Mouse (Mus musculus) bone marrow macrophage, adult 2 months (primary cell): ENCODE measurements around the gene Reep6. TPM values are rescaled to one million over a fixed set of nuclear protein-coding genes. Genes with fewer than 3 reads are reported as not detected.

Experiments
- H3K27ac ChIP-seq: 2 replicates; pipeline ENCODE4 v1.5.1; 2012; ENCODE audit warnings: low read depth, low read length; ENCODE audit not compliant: insufficient read depth
- H3K4me1 ChIP-seq: 2 replicates; pipeline ENCODE4 v1.6.1; 2012; ENCODE audit warnings: low read length; ENCODE audit not compliant: control insufficient read depth, insufficient read depth
- H3K4me3 ChIP-seq: 2 replicates; pipeline ENCODE4 v1.5.1; 2012; ENCODE audit warnings: mild to moderate bottlenecking, low read length, moderate library complexity; ENCODE audit not compliant: insufficient read depth
- CTCF ChIP-seq: IDR thresholded peaks from 2 replicates; pipeline ENCODE4 v1.5.1; 2012; ENCODE audit warnings: low read depth, mild to moderate bottlenecking, low read length, moderate library complexity
- POLR2A ChIP-seq: IDR thresholded peaks from 2 replicates; pipeline ENCODE4 v1.6.1; 2012; ENCODE audit warnings: mild to moderate bottlenecking, low read depth, low read length, borderline replicate concordance
- polyA plus RNA-seq: library from polyadenylated mRNA; stranded (reverse); fragments of >200 nt; gene quantifications from 2 replicates; pipeline ENCODE4 v1.2.4, GENCODE M21; 2012; ENCODE audit not compliant: missing spikeins, insufficient read depth, insufficient read length

The Reep6 gene
- polyA plus RNA-seq, 1 experiment, result 1.5 TPM

DNA sequence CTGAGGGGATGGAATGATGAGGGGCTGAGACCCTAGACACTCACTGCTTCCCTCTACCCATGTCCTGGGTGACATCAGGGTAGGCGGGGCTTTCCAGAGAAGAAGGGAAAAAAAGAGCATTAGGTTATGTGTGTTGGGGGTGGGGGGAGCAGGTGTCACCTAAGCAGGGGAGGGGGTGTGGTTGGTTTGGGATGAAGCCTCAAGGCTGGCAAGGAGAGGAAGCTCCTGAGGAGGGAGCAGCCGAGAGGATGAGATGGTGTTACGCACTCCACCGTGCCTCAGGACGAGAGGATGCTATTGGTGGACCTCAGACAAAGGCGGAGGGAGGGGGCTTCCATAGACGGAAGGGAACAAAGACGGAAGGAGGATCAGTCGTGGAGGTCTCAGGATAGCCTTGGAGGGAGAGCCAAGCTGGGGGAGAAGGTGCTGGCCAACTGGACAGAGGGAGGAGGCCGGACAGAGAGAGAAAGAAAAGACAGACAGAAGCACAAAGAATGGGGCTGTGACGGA lies 29.0 kb upstream of the Reep6 start:
- no peak overlapping the region for H3K4me3 ChIP-seq
- TF ChIP-seq CTCF (no peak), POLR2A (no peak)
- H3K4me1 ChIP-seq, result no peaks in the 10 kb centered on the region
- no peak overlapping the region for H3K27ac ChIP-seq

DNA sequence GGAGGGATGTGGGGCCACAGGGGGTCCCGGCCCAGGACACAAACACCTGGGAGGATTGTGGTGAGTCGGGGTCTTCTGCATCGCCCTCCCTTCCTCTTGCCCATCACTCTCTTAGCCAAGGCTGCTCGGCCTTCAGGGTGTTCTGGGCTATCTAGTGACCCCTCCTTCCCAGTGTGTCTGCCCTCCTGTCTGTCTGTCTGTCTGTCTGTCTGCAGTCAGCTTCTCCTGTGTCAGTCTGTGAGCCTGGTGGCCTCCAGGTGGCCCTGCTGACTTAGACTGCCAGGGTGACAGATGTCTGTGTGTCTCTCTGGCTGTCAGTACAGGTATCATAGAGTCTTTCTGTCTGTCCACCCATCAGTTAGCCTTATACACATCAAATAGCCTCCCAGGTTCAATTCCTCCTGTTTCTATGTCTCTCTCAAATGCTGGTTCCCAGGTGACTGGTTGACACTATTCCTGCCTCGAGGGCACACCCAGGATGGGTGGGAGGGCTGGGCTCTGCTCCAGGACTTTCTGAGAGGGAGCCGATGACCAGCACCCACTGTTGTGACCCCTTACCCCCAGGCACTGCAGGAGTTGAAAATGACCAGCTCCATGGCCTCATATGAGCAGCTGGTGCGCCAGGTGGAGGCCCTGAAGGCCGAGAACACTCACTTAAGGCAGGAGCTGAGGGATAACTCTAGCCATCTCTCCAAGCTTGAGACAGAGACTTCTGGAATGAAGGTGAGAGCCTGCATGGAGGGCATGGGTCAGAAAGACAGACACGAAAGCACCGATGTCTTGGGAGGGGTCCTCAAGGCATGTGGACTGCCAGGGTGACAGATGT lies 28.3 kb upstream of the Reep6 start:
- H3K27ac ChIP-seq, result no peak overlapping the region
- TF ChIP-seq CTCF (no peak), POLR2A (no peak)
- no peaks in the 10 kb centered on the region for H3K4me1 ChIP-seq
- no peak overlapping the region for H3K4me3 ChIP-seq

- Histone ChIP-seq H3K4me1 (no peaks in the 10 kb centered on the region), H3K27ac (no peak overlapping the region), H3K4me3 (no peak overlapping the region)
- no peak for TF ChIP-seq CTCF
- no peak for TF ChIP-seq POLR2A
These were observed 27.7 kb upstream of the Reep6 start for GRCm38 (mm10) chr10:80302082-80302355.

DNA sequence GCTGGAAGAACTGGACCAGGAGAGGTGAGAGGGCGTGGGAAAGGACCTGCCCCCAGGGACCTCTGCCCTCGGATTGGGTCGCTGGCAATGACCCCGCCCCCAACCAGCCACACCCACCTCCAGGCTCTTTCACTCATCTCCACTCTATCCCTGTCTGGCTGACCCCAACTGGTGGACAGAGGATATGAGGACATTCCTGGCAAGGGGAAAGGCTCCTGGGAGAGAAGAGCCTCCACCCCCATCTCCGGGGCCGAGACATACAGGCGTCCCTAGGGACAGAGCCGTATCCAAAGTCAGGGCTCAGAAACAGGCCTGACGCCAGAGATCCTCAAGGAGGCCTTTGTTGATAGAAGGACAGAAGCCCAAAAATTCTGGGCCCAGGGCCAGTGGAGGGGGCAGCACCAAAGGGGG lies 27.3 kb upstream of the Reep6 start:
- H3K27ac ChIP-seq, result no peak overlapping the region
- H3K4me1 ChIP-seq, result no peaks in the 10 kb centered on the region
- no peak overlapping the region for H3K4me3 ChIP-seq
- no peak for TF ChIP-seq CTCF
- no peak for TF ChIP-seq POLR2A

DNA sequence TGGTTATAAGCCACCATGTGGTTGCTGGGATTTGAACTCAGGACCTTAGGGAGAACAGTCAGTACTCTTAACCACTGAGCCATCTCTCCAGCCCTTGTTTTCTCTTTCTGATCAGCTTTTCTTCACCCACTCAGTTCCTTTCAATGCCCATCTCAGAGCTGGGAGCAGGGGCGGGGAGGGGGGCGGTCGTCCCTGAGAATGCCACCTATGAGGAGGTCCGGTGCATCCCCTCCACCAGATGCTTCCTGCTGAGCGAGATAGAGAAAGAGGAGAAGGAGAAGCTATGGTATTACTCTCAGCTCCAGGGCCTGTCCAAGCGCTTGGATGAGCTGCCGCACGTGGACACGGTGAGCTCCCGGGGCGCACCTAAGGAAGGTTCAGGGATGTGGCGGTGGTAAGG lies 25.3 kb upstream of the Reep6 start:
- no peaks in the 10 kb centered on the region for H3K4me1 ChIP-seq
- no peak for TF ChIP-seq CTCF
- no peak for TF ChIP-seq POLR2A
- H3K4me3 ChIP-seq, result peak overlapping the region; percentile 41
- H3K27ac ChIP-seq, result no peak overlapping the region

DNA sequence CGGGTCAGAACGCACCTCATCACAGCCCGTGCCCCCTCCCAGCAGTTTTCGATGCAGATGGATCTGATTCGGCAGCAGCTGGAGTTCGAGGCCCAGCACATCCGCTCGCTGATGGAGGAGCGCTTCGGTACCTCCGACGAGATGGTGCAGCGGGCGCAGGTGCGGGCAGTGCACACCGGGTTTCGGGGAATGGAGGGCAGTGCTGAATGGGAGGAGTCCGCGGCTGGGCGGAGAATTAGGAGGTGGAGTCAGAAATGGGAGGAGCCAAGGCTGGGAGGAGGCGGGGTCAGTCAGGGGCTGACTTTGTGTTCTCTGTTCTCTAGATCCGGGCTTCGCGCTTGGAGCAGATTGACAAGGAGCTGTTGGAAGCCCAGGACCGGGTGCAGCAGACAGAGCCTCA lies 24.9 kb upstream of the Reep6 start:
- TF ChIP-seq CTCF (no peak), POLR2A (no peak)
- H3K27ac ChIP-seq, result no peak overlapping the region
- no peaks in the 10 kb centered on the region for H3K4me1 ChIP-seq
- H3K4me3 ChIP-seq, result peak overlapping the region; percentile 41

- Histone ChIP-seq H3K4me1 (peaks cover 10% of the 10 kb centered on the region), H3K27ac (no peak overlapping the region), H3K4me3 (no peak overlapping the region)
- TF ChIP-seq CTCF, result no peak
- no peak for TF ChIP-seq POLR2A
These were observed 18.2 kb upstream of the Reep6 start for GRCm38 (mm10) chr10:80311560-80311959.

DNA sequence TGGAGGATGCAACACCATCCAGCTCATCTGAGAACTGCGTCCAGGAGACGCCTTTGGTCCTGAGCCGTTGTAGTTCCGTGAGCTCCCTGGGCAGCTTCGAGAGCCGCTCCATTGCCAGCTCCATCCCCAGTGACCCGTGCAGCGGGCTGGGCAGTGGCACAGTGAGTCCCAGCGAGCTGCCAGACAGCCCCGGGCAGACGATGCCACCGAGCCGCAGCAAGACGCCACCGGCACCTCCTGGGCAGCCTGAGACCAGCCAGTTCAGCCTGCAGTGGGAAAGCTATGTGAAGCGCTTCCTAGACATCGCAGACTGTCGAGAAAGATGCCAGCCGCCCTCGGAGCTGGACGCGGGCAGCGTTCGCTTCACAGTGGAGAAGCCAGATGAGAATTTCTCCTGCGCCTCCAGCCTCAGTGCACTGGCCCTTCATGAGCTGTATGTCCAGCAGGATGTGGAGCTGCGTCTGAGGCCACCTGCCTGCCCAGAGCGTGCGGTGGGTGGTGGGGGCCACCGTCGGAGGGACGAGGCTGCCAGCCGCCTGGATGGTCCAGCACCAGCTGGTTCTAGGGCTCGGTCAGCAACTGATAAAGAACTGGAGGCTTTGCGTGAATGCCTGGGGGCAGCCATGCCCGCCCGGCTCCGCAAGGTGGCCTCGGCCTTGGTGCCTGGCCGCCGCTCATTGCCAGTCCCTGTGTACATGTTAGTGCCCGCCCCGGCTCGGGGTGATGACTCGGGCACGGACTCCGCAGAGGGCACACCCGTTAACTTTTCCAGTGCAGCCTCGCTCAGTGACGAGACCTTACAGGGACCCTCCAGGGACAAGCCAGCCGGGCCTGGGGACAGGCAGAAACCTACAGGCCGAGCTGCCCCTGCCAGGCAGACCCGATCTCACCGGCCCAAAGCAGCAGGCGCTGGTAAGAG lies 16.9 kb upstream of the Reep6 start:
- H3K27ac ChIP-seq, result no peak overlapping the region
- no peak overlapping the region for H3K4me3 ChIP-seq
- TF ChIP-seq POLR2A (no peak), CTCF (no peak)
- H3K4me1 ChIP-seq, result peaks cover 13% of the 10 kb centered on the region

- Histone ChIP-seq H3K4me3 (no peak overlapping the region), H3K4me1 (peaks cover 13% of the 10 kb centered on the region), H3K27ac (no peak overlapping the region)
- TF ChIP-seq CTCF (no peak), POLR2A (no peak)
These were observed 16.0 kb upstream of the Reep6 start for GRCm38 (mm10) chr10:80313627-80314201.
